Mouse (Mus musculus) hindbrain, embryonic 16.5 days (tissue): ENCODE measurements around the gene Dpm3. TPM values are rescaled to one million over a fixed set of nuclear protein-coding genes. Genes with fewer than 3 reads are reported as not detected.

Experiments
- ATAC-seq: fragments of 200-750 bp; cut with Nextera tagmentation; 2 replicates; pipeline ENCODE4 v1.8.0; 2017; ENCODE audit warnings: moderate TSS enrichment, moderate library complexity
- H3K27ac ChIP-seq: fragments of 300-500 bp; sonication (generic); 2 replicates; pipeline ENCODE4 v1.5.1; 2014; ENCODE audit warnings: low read depth, mild to moderate bottlenecking, control low read depth, low read length, moderate library complexity
- H3K27me3 ChIP-seq: fragments of 300-500 bp; sonication (generic); replicated peaks from 2 replicates; pipeline ENCODE4 v1.6.1; 2014; ENCODE audit warnings: low read length; ENCODE audit not compliant: control insufficient read depth, insufficient read depth
- H3K36me3 ChIP-seq: fragments of 300-500 bp; sonication (generic); 2 replicates; pipeline ENCODE4 v1.6.1; 2014; ENCODE audit warnings: mild to moderate bottlenecking, low read length, moderate library complexity, mixed read lengths; ENCODE audit not compliant: control insufficient read depth, insufficient read depth
- H3K4me1 ChIP-seq: fragments of 300-500 bp; sonication (generic); 2 replicates; pipeline ENCODE4 v1.6.1; 2014; ENCODE audit warnings: low read depth, low read length; ENCODE audit not compliant: control insufficient read depth, insufficient read depth
- H3K4me2 ChIP-seq: fragments of 300-500 bp; sonication (generic); 2 replicates; pipeline ENCODE4 v1.6.1; 2014; ENCODE audit warnings: mild to moderate bottlenecking, low read length, control low read depth, moderate library complexity
- H3K4me3 ChIP-seq: fragments of 300-500 bp; sonication (generic); 2 replicates; pipeline ENCODE4 v1.5.1; 2014; ENCODE audit warnings: mild to moderate bottlenecking, low read length, control low read depth, moderate library complexity
- H3K9ac ChIP-seq: fragments of 300-500 bp; sonication (generic); 2 replicates; pipeline ENCODE4 v1.6.1; 2014; ENCODE audit warnings: low read depth, mild to moderate bottlenecking, control low read depth, low read length, moderate library complexity
- H3K9me3 ChIP-seq: fragments of 300-500 bp; sonication (generic); 2 replicates; pipeline ENCODE4 v1.6.1; 2014; ENCODE audit warnings: mild to moderate bottlenecking, low read length, moderate library complexity; ENCODE audit not compliant: control insufficient read depth
- WGBS: fragments of 180-500 bp; shearing (Covaris S2); extraction: QIAGEN DNeasy Blood & Tissue Kit; methylation state at CpG from one replicate; pipeline ENCODE4 v1.1.7; 2014; 5-methylcytosine and 5-hydroxymethylcytosine counted together
- polyA plus RNA-seq: library from polyadenylated mRNA; unstranded; fragments of >200 nt; fragmentation: Nextera tagmentation; extraction: Ambion mirVana; gene quantifications from 2 replicates; pipeline ENCODE4 v1.2.1, GENCODE M21; 2015

Dpm3 gene
- polyA plus RNA-seq, 1 experiment from 2014 or later: 79.8 TPM

- peaks cover 28% of the 10 kb centered on the region for H3K4me1 ChIP-seq
- H3K4me2 ChIP-seq: no peak overlapping the region
- ATAC-seq: no peak
- no peak overlapping the region for H3K27ac ChIP-seq
- no peaks in the 10 kb centered on the region for H3K27me3 ChIP-seq
- WGBS: 43% methylated on average over 8 of the region's 8 CpGs
- no peaks in the 10 kb centered on the region for H3K9me3 ChIP-seq
- no peaks in the 10 kb centered on the region; the same call in 1 of the 2 replicates for H3K36me3 ChIP-seq
- no peak overlapping the region for H3K9ac ChIP-seq
- H3K4me3 ChIP-seq: no peak overlapping the region
Measured at GRCm38 (mm10) chr3:89219546-89219945, 39.6 kb upstream of the Dpm3 start.

GRCm38 (mm10) chr3:89221167-89221566 is 38.0 kb upstream of the Dpm3 start:
- no peak overlapping the region for H3K4me2 ChIP-seq
- no peak overlapping the region for H3K4me3 ChIP-seq
- no peak for ATAC-seq
- no peaks in the 10 kb centered on the region for H3K9me3 ChIP-seq
- WGBS: 63% methylated on average over 5 of the region's 5 CpGs
- H3K27me3 ChIP-seq: no peaks in the 10 kb centered on the region
- H3K27ac ChIP-seq: no peak overlapping the region
- H3K36me3 ChIP-seq: no peaks in the 10 kb centered on the region; the same call in 1 of the 2 replicates
- peaks cover 23% of the 10 kb centered on the region for H3K4me1 ChIP-seq
- no peak overlapping the region; the same call in 1 of the 2 replicates for H3K9ac ChIP-seq

GRCm38 (mm10) chr3:89224796-89225195 is 34.4 kb upstream of the Dpm3 start:
- Histone ChIP-seq H3K27ac (peak overlapping the region; percentile 71), H3K9me3 (no peaks in the 10 kb centered on the region), H3K4me3 (peak overlapping the region; percentile 48), H3K4me1 (peaks cover 50% of the 10 kb centered on the region), H3K4me2 (peak overlapping the region; percentile 75), H3K9ac (peak overlapping the region; percentile 69), H3K27me3 (no peaks in the 10 kb centered on the region), H3K36me3 (no peaks in the 10 kb centered on the region; the same call in 1 of the 2 replicates)
- 32% methylated on average over 11 of the region's 11 CpGs for WGBS
- 0 out of 2 replicates have a peak, but pooled peaks have one; percentile 1 for ATAC-seq

GRCm38 (mm10) chr3:89225321-89225815 is 33.8 kb upstream of the Dpm3 start:
- peaks cover 50% of the 10 kb centered on the region for H3K4me1 ChIP-seq
- no peaks in the 10 kb centered on the region for H3K9me3 ChIP-seq
- 17% methylated on average over 12 of the region's 12 CpGs for WGBS
- peak overlapping the region; percentile 69 for H3K9ac ChIP-seq
- H3K27me3 ChIP-seq: no peaks in the 10 kb centered on the region
- ATAC-seq: no peak
- no peaks in the 10 kb centered on the region; the same call in 1 of the 2 replicates for H3K36me3 ChIP-seq
- H3K4me2 ChIP-seq: peak overlapping the region; percentile 75
- peak overlapping the region; percentile 48 for H3K4me3 ChIP-seq
- peak overlapping the region; percentile 71 for H3K27ac ChIP-seq

- 17% methylated on average over 4 of the region's 4 CpGs for WGBS
- Histone ChIP-seq H3K4me1 (peaks cover 50% of the 10 kb centered on the region), H3K4me2 (peak overlapping the region; percentile 75), H3K36me3 (no peaks in the 10 kb centered on the region; the same call in 1 of the 2 replicates), H3K27me3 (no peaks in the 10 kb centered on the region), H3K4me3 (peak overlapping the region; percentile 48), H3K9me3 (no peaks in the 10 kb centered on the region), H3K27ac (peak overlapping the region; percentile 83), H3K9ac (peak overlapping the region; percentile 69)
- ATAC-seq: peak; percentile 64
Measured at GRCm38 (mm10) chr3:89225918-89226317, 33.2 kb upstream of the Dpm3 start.

GRCm38 (mm10) chr3:89226361-89226760 is 32.8 kb upstream of the Dpm3 start:
- WGBS: 10% methylated on average over 11 of the region's 11 CpGs
- Histone ChIP-seq H3K4me2 (peak overlapping the region; percentile 75), H3K27me3 (no peaks in the 10 kb centered on the region), H3K36me3 (no peaks in the 10 kb centered on the region; the same call in 1 of the 2 replicates), H3K9ac (peak overlapping the region; percentile 69), H3K27ac (peak overlapping the region; percentile 83), H3K4me3 (peak overlapping the region; percentile 48), H3K4me1 (peaks cover 50% of the 10 kb centered on the region), H3K9me3 (no peaks in the 10 kb centered on the region)
- no peak for ATAC-seq

- H3K9ac ChIP-seq: peak within 1 kb of the TSS; percentile 69
- peak within 1 kb of the TSS; percentile 48 for H3K4me3 ChIP-seq
- no peaks in the 10 kb centered on the region for H3K27me3 ChIP-seq
- peaks cover 50% of the 10 kb centered on the region for H3K4me1 ChIP-seq
- H3K4me2 ChIP-seq: peak within 1 kb of the TSS; percentile 75
- H3K9me3 ChIP-seq: no peaks in the 10 kb centered on the region
- WGBS: 8% methylated on average over 21 of the region's 21 CpGs
- no peaks in the 10 kb centered on the region; the same call in 1 of the 2 replicates for H3K36me3 ChIP-seq
- no peak; the same call in 1 of the 2 replicates for ATAC-seq
- H3K27ac ChIP-seq: peak within 1 kb of the TSS; percentile 83
Measured at GRCm38 (mm10) chr3:89226900-89227299, 32.3 kb upstream of the Dpm3 start, which contains the start of gene Mtx1. Gene Mtx1 (minus strand): TSS chr3:89227088.

- WGBS: 4% methylated on average over 39 of the region's 41 CpGs
- ATAC-seq: peak; percentile 77
- peak overlapping the region; percentile 83 for H3K27ac ChIP-seq
Measured at GRCm38 (mm10) chr3:89227307-89228179, 31.6 kb upstream of the Dpm3 start.

GRCm38 (mm10) chr3:89228180-89228549 is 31.0 kb upstream of the Dpm3 start:
- WGBS: under 1% methylated on average over 20 of the region's 20 CpGs
- Histone ChIP-seq H3K4me3 (peak overlapping the region; percentile 46), H3K4me2 (peak overlapping the region; percentile 75), H3K9me3 (no peaks in the 10 kb centered on the region), H3K9ac (peak overlapping the region; percentile 51), H3K36me3 (peaks cover 3% of the 10 kb centered on the region; the same call in 1 of the 2 replicates), H3K27ac (peak overlapping the region; percentile 36), H3K27me3 (no peaks in the 10 kb centered on the region), H3K4me1 (peaks cover 50% of the 10 kb centered on the region)
- ATAC-seq: peak; percentile 60

More at GRCm38 (mm10) chr3:89227307-89228179, 31.6 kb upstream of the Dpm3 start:
- peak overlapping the region; percentile 69 for H3K9ac ChIP-seq
- peaks cover 50% of the 10 kb centered on the region for H3K4me1 ChIP-seq
- H3K27me3 ChIP-seq: no peaks in the 10 kb centered on the region
- H3K4me2 ChIP-seq: peak overlapping the region; percentile 75
- no peaks in the 10 kb centered on the region; the same call in 1 of the 2 replicates for H3K36me3 ChIP-seq
- no peaks in the 10 kb centered on the region for H3K9me3 ChIP-seq
- peak overlapping the region; percentile 48 for H3K4me3 ChIP-seq
